Mouse (Mus musculus) intestine, embryonic 14.5 days (tissue): Measurements from ENCODE around the gene Ctbs. TPM values are rescaled to one million over a fixed set of nuclear protein-coding genes. Genes with fewer than 3 reads are reported as not detected.
A peak's percentile ranks its signal among the peaks of the same experiment; 100 is the strongest.

Experiments
- ATAC-seq: fragments of 200-750 bp; cut with Nextera tagmentation; replicated peaks from 2 replicates; pipeline ENCODE4 v1.8.0; 2017; ENCODE audit warnings: low read depth, moderate number of reproducible peaks, moderate TSS enrichment, moderate library complexity; ENCODE audit not compliant: low FRiP score, low TSS enrichment
- DNase-seq: peaks from one replicate; pipeline ENCODE4 v3.0.0-alpha.2; 2018; ENCODE audit warnings: low spot score
- H3K27ac ChIP-seq: fragments of 300-500 bp; sonication (generic); 2 replicates; pipeline ENCODE4 v1.5.1; 2014; ENCODE audit warnings: low read depth, mild to moderate bottlenecking, control low read depth
- H3K27me3 ChIP-seq: fragments of 300-500 bp; sonication (generic); replicated peaks from 2 replicates; pipeline ENCODE4 v1.6.1; 2014; ENCODE audit warnings: low read length, control low read depth; ENCODE audit not compliant: control insufficient read depth, insufficient read depth
- H3K36me3 ChIP-seq: fragments of 300-500 bp; sonication (generic); 2 replicates; pipeline ENCODE4 v1.6.1; 2014; ENCODE audit warnings: low read length, control low read depth; ENCODE audit not compliant: control insufficient read depth, insufficient read depth
- H3K4me1 ChIP-seq: fragments of 300-500 bp; sonication (generic); replicated peaks from 2 replicates; pipeline ENCODE4 v1.6.1; 2014; ENCODE audit warnings: low read length, control low read depth, mixed read lengths; ENCODE audit not compliant: control insufficient read depth, insufficient read depth
- H3K4me2 ChIP-seq: fragments of 300-500 bp; sonication (generic); 2 replicates; pipeline ENCODE4 v1.6.1; 2014; ENCODE audit warnings: low read length
- H3K4me3 ChIP-seq: fragments of 300-500 bp; sonication (generic); 2 replicates; pipeline ENCODE4 v1.5.1; 2014; ENCODE audit warnings: low read depth, low read length, control low read depth, mixed read lengths
- H3K9ac ChIP-seq: fragments of 300-500 bp; sonication (generic); 2 replicates; pipeline ENCODE4 v1.6.1; 2014; ENCODE audit warnings: mild to moderate bottlenecking, low read length
- H3K9me3 ChIP-seq: fragments of 300-500 bp; sonication (generic); 2 replicates; pipeline ENCODE4 v1.6.1; 2016; ENCODE audit warnings: low read length, control low read depth; ENCODE audit not compliant: control insufficient read depth
- WGBS: fragments of 180-500 bp; shearing (Covaris S2); extraction: QIAGEN DNeasy Blood & Tissue Kit; methylation state at CpG from one replicate; pipeline ENCODE4 v1.1.7; 2014; 5-methylcytosine and 5-hydroxymethylcytosine counted together
- polyA plus RNA-seq: library from polyadenylated mRNA; unstranded; fragments of >200 nt; fragmentation: Nextera tagmentation; extraction: Ambion mirVana; gene quantifications from 2 replicates; pipeline ENCODE4 v1.2.1, GENCODE M21; 2014

The Ctbs gene
- polyA plus RNA-seq, 1 experiment from 2014 or later, result 12.1 TPM

- Histone ChIP-seq H3K9ac (no peak overlapping the region), H3K4me3 (no peak overlapping the region), H3K36me3 (no peaks in the 10 kb centered on the region), H3K4me2 (no peak overlapping the region), H3K27me3 (no peaks in the 10 kb centered on the region), H3K27ac (peak overlapping the region; percentile 1; the same call in 1 of the 2 replicates), H3K9me3 (no peaks in the 10 kb centered on the region), H3K4me1 (0 out of 2 replicates have a peak, but pooled peaks cover 5% of the 10 kb centered on the region)
- WGBS, result 64% methylated on average over 2 of the region's 2 CpGs
- ATAC-seq (no peak), DNase-seq (no peak)
Observed at GRCm38 (mm10) chr3:146412008-146412407, 37.6 kb upstream of the Ctbs start.

DNA sequence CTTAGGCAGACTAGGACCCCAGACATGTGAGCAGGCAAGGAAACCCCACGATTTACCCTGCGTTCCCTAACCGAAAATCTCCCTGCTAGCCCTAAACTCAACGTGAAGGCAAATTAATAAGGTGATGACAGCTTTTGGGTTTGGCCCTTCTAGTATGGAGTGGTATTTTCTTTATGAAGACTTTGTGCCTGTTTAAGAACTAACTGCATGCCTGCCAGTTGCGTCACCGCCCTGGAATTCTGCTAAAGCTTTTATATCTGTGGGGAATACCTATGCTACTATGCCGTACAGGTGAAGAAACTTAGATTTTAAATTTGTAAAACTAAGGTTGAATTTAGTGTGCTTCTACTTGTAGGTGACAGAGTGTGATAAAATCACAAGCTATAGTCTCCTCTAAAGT, 37.1 kb upstream of the Ctbs start:
- DNase-seq, result no peak
- no peak overlapping the region for H3K4me3 ChIP-seq
- no peaks in the 10 kb centered on the region for H3K9me3 ChIP-seq
- no peak overlapping the region for H3K9ac ChIP-seq
- H3K27me3 ChIP-seq, result no peaks in the 10 kb centered on the region
- WGBS, result 86% methylated on average over 7 of the region's 7 CpGs
- ATAC-seq, result no peak
- no peak overlapping the region for H3K4me2 ChIP-seq
- H3K27ac ChIP-seq, result no peak overlapping the region
- H3K36me3 ChIP-seq, result no peaks in the 10 kb centered on the region
- H3K4me1 ChIP-seq, result 0 out of 2 replicates have a peak, but pooled peaks cover 5% of the 10 kb centered on the region

DNA sequence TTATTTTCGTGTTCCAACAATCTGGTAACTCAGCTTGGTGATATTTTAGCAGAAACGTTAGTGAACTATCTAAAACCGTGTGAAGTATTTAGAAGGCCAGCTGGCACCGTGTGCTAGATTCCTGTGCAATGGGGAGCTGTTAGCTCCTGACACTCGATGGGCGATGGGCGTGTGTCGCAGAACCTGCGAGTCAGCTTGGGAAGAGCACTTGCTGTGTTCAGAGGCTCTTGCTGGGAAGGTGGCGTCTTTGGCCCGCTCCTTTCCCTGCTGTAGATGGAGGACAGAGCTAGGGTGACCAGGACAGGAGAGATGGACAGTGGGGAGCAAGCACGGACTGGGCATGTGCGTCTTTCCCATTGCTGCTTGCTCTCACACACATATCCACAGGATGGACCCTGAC, 36.6 kb upstream of the Ctbs start:
- H3K27ac ChIP-seq, result no peak overlapping the region
- 0 out of 2 replicates have a peak, but pooled peaks cover 5% of the 10 kb centered on the region for H3K36me3 ChIP-seq
- H3K4me3 ChIP-seq, result no peak overlapping the region
- WGBS, result 90% methylated on average over 13 of the region's 13 CpGs
- DNase-seq, result no peak
- no peaks in the 10 kb centered on the region for H3K27me3 ChIP-seq
- no peaks in the 10 kb centered on the region for H3K9me3 ChIP-seq
- H3K4me1 ChIP-seq, result 0 out of 2 replicates have a peak, but pooled peaks cover 5% of the 10 kb centered on the region
- ATAC-seq, result no peak
- no peak overlapping the region for H3K9ac ChIP-seq
- H3K4me2 ChIP-seq, result no peak overlapping the region

DNA sequence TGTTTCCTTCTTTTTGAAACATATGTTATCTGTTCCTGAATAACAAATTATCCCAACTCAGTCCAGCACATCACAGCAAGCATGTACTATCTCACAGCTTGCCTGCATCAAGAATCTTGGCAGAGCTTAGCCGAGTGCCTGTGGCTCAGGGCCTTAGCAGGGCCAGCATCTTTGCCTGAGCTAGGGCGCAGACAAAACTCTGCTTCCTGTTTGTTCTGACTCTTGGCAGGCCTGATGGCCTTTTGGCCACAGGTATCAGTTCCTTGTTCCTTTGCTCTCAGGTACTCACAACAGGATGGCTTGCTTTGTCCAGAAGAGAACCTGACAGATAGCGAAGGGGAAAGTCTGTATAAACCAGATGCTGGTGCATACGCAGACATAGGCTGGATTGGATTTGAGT, 35.6 kb upstream of the Ctbs start:
- no peaks in the 10 kb centered on the region for H3K27me3 ChIP-seq
- no peak overlapping the region for H3K9ac ChIP-seq
- no peaks in the 10 kb centered on the region for H3K9me3 ChIP-seq
- no peak overlapping the region for H3K4me3 ChIP-seq
- H3K4me2 ChIP-seq, result no peak overlapping the region
- no peak for ATAC-seq
- DNase-seq, result no peak
- H3K4me1 ChIP-seq, result 0 out of 2 replicates have a peak, but pooled peaks cover 5% of the 10 kb centered on the region
- WGBS, result 69% methylated on average over 4 of the region's 4 CpGs
- no peak overlapping the region for H3K27ac ChIP-seq
- H3K36me3 ChIP-seq, result peaks cover 10% of the 10 kb centered on the region

DNA sequence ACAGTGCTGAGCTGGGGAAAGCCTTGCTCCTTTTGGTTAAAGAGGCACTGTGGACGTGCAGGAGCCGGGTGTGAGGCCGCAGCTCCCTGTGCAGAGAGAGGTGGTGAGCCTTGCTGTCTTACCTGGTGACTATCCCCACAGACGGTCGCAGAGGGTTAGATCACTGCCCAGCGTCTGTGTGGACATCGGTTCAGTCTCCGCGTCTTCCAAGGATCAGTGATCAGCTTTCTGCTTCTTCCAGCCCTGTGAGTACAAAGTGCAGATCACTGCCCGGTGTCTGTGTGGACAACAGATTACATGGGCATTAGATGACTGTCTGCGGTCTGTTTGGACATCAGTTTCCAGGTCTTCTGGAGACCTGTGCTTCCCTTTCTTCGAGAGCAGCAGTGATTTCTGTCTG, 35.0 kb upstream of the Ctbs start:
- Histone ChIP-seq H3K27me3 (no peaks in the 10 kb centered on the region), H3K9me3 (no peaks in the 10 kb centered on the region), H3K4me1 (0 out of 2 replicates have a peak, but pooled peaks cover 5% of the 10 kb centered on the region), H3K27ac (no peak overlapping the region), H3K4me3 (no peak overlapping the region), H3K36me3 (peaks cover 16% of the 10 kb centered on the region), H3K9ac (no peak overlapping the region), H3K4me2 (no peak overlapping the region)
- no peak for DNase-seq
- ATAC-seq, result no peak
- WGBS, result 86% methylated on average over 12 of the region's 12 CpGs

GRCm38 (mm10) chr3:146417873-146418272, 31.7 kb upstream of the Ctbs start:
- Histone ChIP-seq H3K9ac (no peak overlapping the region), H3K27ac (no peak overlapping the region), H3K36me3 (peaks cover 31% of the 10 kb centered on the region), H3K27me3 (no peaks in the 10 kb centered on the region), H3K4me2 (no peak overlapping the region), H3K4me1 (no peaks in the 10 kb centered on the region), H3K9me3 (no peaks in the 10 kb centered on the region), H3K4me3 (no peak overlapping the region)
- no peak for DNase-seq
- 95% methylated on average over 8 of the region's 8 CpGs for WGBS
- ATAC-seq, result no peak

DNA sequence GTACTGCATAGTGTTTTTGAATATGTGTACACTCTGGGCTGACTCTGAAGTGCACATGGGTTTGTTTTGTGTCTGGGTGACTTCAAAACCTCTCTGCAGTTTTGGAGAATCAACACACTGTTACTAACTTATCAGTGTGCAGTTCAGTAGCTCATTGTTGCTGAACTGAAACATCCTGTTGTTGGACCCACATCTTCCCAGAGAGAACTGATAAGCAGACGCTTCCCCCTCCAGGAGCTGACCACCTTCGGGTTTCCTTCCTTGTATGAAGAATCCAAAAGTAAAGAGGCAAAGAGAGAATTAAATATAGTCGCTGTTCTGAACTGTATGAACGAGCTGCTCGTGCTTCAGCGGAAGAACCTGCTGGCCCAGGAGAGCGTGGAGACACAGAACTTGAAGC, 30.7 kb upstream of the Ctbs start:
- ATAC-seq (no peak), DNase-seq (no peak)
- Histone ChIP-seq H3K9ac (no peak overlapping the region), H3K4me1 (no peaks in the 10 kb centered on the region), H3K36me3 (peaks cover 31% of the 10 kb centered on the region), H3K4me3 (no peak overlapping the region), H3K9me3 (no peaks in the 10 kb centered on the region), H3K27ac (no peak overlapping the region), H3K27me3 (no peaks in the 10 kb centered on the region), H3K4me2 (no peak overlapping the region)
- WGBS, result 79% methylated on average over 7 of the region's 7 CpGs

GRCm38 (mm10) chr3:146419534-146419933, 30.1 kb upstream of the Ctbs start:
- Histone ChIP-seq H3K9ac (no peak overlapping the region), H3K4me3 (no peak overlapping the region)
- WGBS, result 92% methylated on average over 9 of the region's 9 CpGs

GRCm38 (mm10) chr3:146419992-146420537, 29.5 kb upstream of the Ctbs start:
- ATAC-seq (no peak), DNase-seq (no peak)
- no peaks in the 10 kb centered on the region for H3K4me1 ChIP-seq
- H3K9ac ChIP-seq, result no peak overlapping the region
- no peak overlapping the region for H3K4me3 ChIP-seq
- peaks cover 31% of the 10 kb centered on the region for H3K36me3 ChIP-seq
- 91% methylated on average over 15 of the region's 15 CpGs for WGBS
- no peaks in the 10 kb centered on the region for H3K9me3 ChIP-seq
- no peaks in the 10 kb centered on the region for H3K27me3 ChIP-seq
- H3K27ac ChIP-seq, result no peak overlapping the region
- H3K4me2 ChIP-seq, result no peak overlapping the region

More at GRCm38 (mm10) chr3:146419534-146419933, 30.1 kb upstream of the Ctbs start:
- Histone ChIP-seq H3K27me3 (no peaks in the 10 kb centered on the region), H3K27ac (no peak overlapping the region), H3K4me1 (no peaks in the 10 kb centered on the region), H3K36me3 (peaks cover 31% of the 10 kb centered on the region), H3K9me3 (no peaks in the 10 kb centered on the region), H3K4me2 (no peak overlapping the region)
- DNase-seq (no peak), ATAC-seq (no peak)
